Mouse (Mus musculus) liver, adult 2 months (tissue): Measurements from ENCODE around the gene Nostrin. TPM values are rescaled to one million over a fixed set of nuclear protein-coding genes. Genes with fewer than 3 reads are reported as not detected.

Source experiments
- DNase-seq: peaks from one replicate; pipeline ENCODE4 v3.0.0-alpha.2; 2011; ENCODE audit warnings: low read depth, low spot score; ENCODE audit errors: extremely low read depth
- H3K27ac ChIP-seq: fragments of 200-500 bp; replicated peaks from 2 replicates; pipeline ENCODE4 v1.5.1; 2012; ENCODE audit warnings: low read depth, mild to moderate bottlenecking, control low read depth, inconsistent platforms, low read length; ENCODE audit not compliant: insufficient read depth
- H3K27me3 ChIP-seq: fragments of 200-500 bp; 2 replicates; pipeline ENCODE4 v1.6.1; 2012; ENCODE audit warnings: mild to moderate bottlenecking, moderate library complexity, low read length, inconsistent platforms; ENCODE audit not compliant: control insufficient read depth, insufficient read depth
- H3K36me3 ChIP-seq: fragments of 200-500 bp; 2 replicates; pipeline ENCODE4 v1.6.1; 2012; ENCODE audit warnings: low read length, inconsistent platforms; ENCODE audit not compliant: control insufficient read depth, insufficient read depth
- H3K4me1 ChIP-seq: fragments of 200-500 bp; 2 replicates; pipeline ENCODE4 v1.6.1; 2011; ENCODE audit warnings: low read length; ENCODE audit not compliant: control insufficient read depth, insufficient read depth
- H3K4me3 ChIP-seq: fragments of 200-500 bp; 2 replicates; pipeline ENCODE4 v1.5.1; 2011; ENCODE audit warnings: low read depth, mild to moderate bottlenecking, control low read depth, low read length, moderate library complexity; ENCODE audit not compliant: insufficient read depth
- H3K79me2 ChIP-seq: fragments of 200-500 bp; 2 replicates; pipeline ENCODE4 v1.6.1; 2012; ENCODE audit warnings: inconsistent platforms, mild to moderate bottlenecking, low read length, moderate library complexity; ENCODE audit not compliant: control insufficient read depth, insufficient read depth
- H3K9ac ChIP-seq: fragments of 200-500 bp; 2 replicates; pipeline ENCODE4 v1.6.1; 2012; ENCODE audit warnings: low read depth, mild to moderate bottlenecking, control low read depth, inconsistent platforms, low read length
- CTCF ChIP-seq: fragments of 200-500 bp; IDR thresholded peaks from 2 replicates; pipeline ENCODE4 v1.5.1; 2011; ENCODE audit warnings: low read depth, low read length, control low read depth
- POLR2A ChIP-seq: fragments of 200-500 bp; IDR thresholded peaks from 2 replicates; pipeline ENCODE4 v1.6.1; 2011; ENCODE audit warnings: low read length, control low read depth; ENCODE audit not compliant: insufficient read depth; ENCODE audit errors: extremely low read depth
- WGBS: fragments of 180-500 bp; shearing (Covaris S2); methylation state at CpG from one replicate; pipeline ENCODE4 v1.1.7; 2018; 5-methylcytosine and 5-hydroxymethylcytosine counted together
- polyA plus RNA-seq: library from polyadenylated mRNA; depleted of rRNA; stranded (reverse); fragments of >200 nt; gene quantifications from 2 replicates; pipeline ENCODE4 v1.2.3, GENCODE M21; 2012
- total RNA-seq: library from RNA; depleted of rRNA; stranded (reverse); fragments of >200 nt; gene quantifications from 2 replicates; pipeline ENCODE4 v1.2.3, GENCODE M21; 2014

Gene Nostrin
- total and polyA plus RNA-seq, 2 experiments: 3.2 to 38.1 TPM

- H3K27me3 ChIP-seq: no peaks in the 10 kb centered on the region
- DNase-seq: peak; percentile 66
- H3K36me3 ChIP-seq: peaks cover 6% of the 10 kb centered on the region; the same call in 1 of the 2 replicates
- H3K4me1 ChIP-seq: peaks cover 10% of the 10 kb centered on the region
- peak overlapping the region; percentile 12; the same call in 1 of the 2 replicates for H3K27ac ChIP-seq
- 7% methylated on average over 2 of the region's 2 CpGs for WGBS
- no peak overlapping the region for H3K4me3 ChIP-seq
- no peak overlapping the region for H3K9ac ChIP-seq
- TF ChIP-seq POLR2A: no peak
- no peak for TF ChIP-seq CTCF
- peaks cover 4% of the 10 kb centered on the region; the same call in 1 of the 2 replicates for H3K79me2 ChIP-seq
Measured at GRCm38 (mm10) chr2:69140215-69140614, 4.6 kb downstream of the Nostrin start.

- H3K27ac ChIP-seq: no peak overlapping the region
- TF ChIP-seq CTCF (no peak), POLR2A (no peak)
- H3K4me3 ChIP-seq: no peak overlapping the region
- H3K27me3 ChIP-seq: no peaks in the 10 kb centered on the region
- no peak for DNase-seq
- WGBS: 58% methylated on average over 4 of the region's 4 CpGs
- H3K4me1 ChIP-seq: peaks cover 10% of the 10 kb centered on the region
- H3K36me3 ChIP-seq: peaks cover 8% of the 10 kb centered on the region; the same call in 1 of the 2 replicates
- H3K79me2 ChIP-seq: peaks cover 4% of the 10 kb centered on the region; the same call in 1 of the 2 replicates
- no peak overlapping the region for H3K9ac ChIP-seq
Measured at GRCm38 (mm10) chr2:69140816-69141215, 5.2 kb downstream of the Nostrin start.

- WGBS: 75% methylated on average over 3 of the region's 3 CpGs
- peaks cover 30% of the 10 kb centered on the region for H3K36me3 ChIP-seq
- no peak overlapping the region for H3K9ac ChIP-seq
- H3K4me3 ChIP-seq: no peak overlapping the region
- no peaks in the 10 kb centered on the region; the same call in 1 of the 2 replicates for H3K79me2 ChIP-seq
- TF ChIP-seq POLR2A: no peak
- no peak for TF ChIP-seq CTCF
- H3K27me3 ChIP-seq: no peaks in the 10 kb centered on the region
- no peak for DNase-seq
- H3K4me1 ChIP-seq: peaks cover 6% of the 10 kb centered on the region
- H3K27ac ChIP-seq: no peak overlapping the region
Measured at GRCm38 (mm10) chr2:69148691-69149090, 13.1 kb downstream of the Nostrin start.

- Histone ChIP-seq H3K4me1 (peaks cover 6% of the 10 kb centered on the region), H3K27me3 (no peaks in the 10 kb centered on the region), H3K36me3 (peaks cover 33% of the 10 kb centered on the region), H3K79me2 (no peaks in the 10 kb centered on the region; the same call in 1 of the 2 replicates), H3K9ac (no peak overlapping the region), H3K4me3 (no peak overlapping the region), H3K27ac (no peak overlapping the region)
- TF ChIP-seq POLR2A (no peak), CTCF (no peak)
- 72% methylated on average over 10 of the region's 10 CpGs for WGBS
- no peak for DNase-seq
Measured at GRCm38 (mm10) chr2:69149154-69149553, 13.6 kb downstream of the Nostrin start.

- Histone ChIP-seq H3K4me3 (no peak overlapping the region), H3K79me2 (no peaks in the 10 kb centered on the region; the same call in 1 of the 2 replicates), H3K36me3 (peaks cover 27% of the 10 kb centered on the region), H3K27ac (no peak overlapping the region), H3K4me1 (peaks cover 3% of the 10 kb centered on the region), H3K9ac (no peak overlapping the region), H3K27me3 (no peaks in the 10 kb centered on the region)
- WGBS: 88% methylated on average over 5 of the region's 5 CpGs
- no peak for TF ChIP-seq POLR2A
- TF ChIP-seq CTCF: no peak
- no peak for DNase-seq
Measured at GRCm38 (mm10) chr2:69150841-69151240, 15.2 kb downstream of the Nostrin start.

GRCm38 (mm10) chr2:69155861-69156260 lies 20.3 kb downstream of the Nostrin start:
- DNase-seq: no peak
- Histone ChIP-seq H3K27ac (no peak overlapping the region), H3K27me3 (no peaks in the 10 kb centered on the region), H3K4me1 (peaks cover 3% of the 10 kb centered on the region; the same call in 1 of the 2 replicates), H3K36me3 (peaks cover 25% of the 10 kb centered on the region), H3K9ac (no peak overlapping the region), H3K4me3 (no peak overlapping the region), H3K79me2 (no peaks in the 10 kb centered on the region)
- 85% methylated on average over 3 of the region's 3 CpGs for WGBS
- no peak for TF ChIP-seq CTCF
